Mouse (Mus musculus) CH12.LX (cell line): ENCODE measurements around the gene Rtkn2. TPM values are rescaled to one million over a fixed set of nuclear protein-coding genes. Genes with fewer than 3 reads are reported as not detected.

Experiments
- DNase-seq: peaks from one replicate; pipeline ENCODE4 v3.0.0-alpha.2; 2013; ENCODE audit errors: extremely low read depth
- H3K27ac ChIP-seq: 2 replicates; pipeline ENCODE4 v1.5.1; 2012; ENCODE audit warnings: low read depth, mild to moderate bottlenecking, control low read depth, moderate library complexity; ENCODE audit not compliant: insufficient read depth
- H3K27me3 ChIP-seq: replicated peaks from 2 replicates; pipeline ENCODE3; 2012; ENCODE audit warnings: inconsistent platforms
- H3K36me3 ChIP-seq, 2 experiments: replicated peaks in 1 of 2; 2 replicates each; pipeline versions ENCODE3 to v1.6.1; 2012; ENCODE audit warnings: inconsistent platforms in 1 of 2, low read length in 1 of 2, mild to moderate bottlenecking in 1 of 2, mixed read lengths in 1 of 2, moderate library complexity in 1 of 2; ENCODE audit not compliant: control insufficient read depth in 1 of 2, insufficient read depth in 1 of 2
- H3K4me1 ChIP-seq, 2 experiments: 2 replicates each; pipeline ENCODE4 v1.6.1; 2012; ENCODE audit warnings: inconsistent platforms in 1 of 2, moderate library complexity in 1 of 2; ENCODE audit not compliant: insufficient read depth in 2 of 2, control insufficient read depth in 1 of 2
- H3K4me2 ChIP-seq: 2 replicates; pipeline ENCODE4 v1.6.1; 2012; ENCODE audit warnings: low read depth, mild to moderate bottlenecking, control low read depth; ENCODE audit not compliant: poor library complexity, insufficient read depth, severe bottlenecking
- H3K4me3 ChIP-seq, 3 experiments: fragments of 150-350 bp in 1 of 3; sonication (generic) in 1 of 3; replicated peaks in 1 of 3; 2 replicates each; pipeline versions ENCODE3 to v1.5.1; 2011 to 2012; ENCODE audit warnings: low read depth in 2 of 3, low read length in 2 of 3, mild to moderate bottlenecking in 2 of 3, moderate library complexity in 2 of 3, control low read depth in 1 of 3, improper control_type of control experiment in 1 of 3, inconsistent platforms in 1 of 3, mixed read lengths in 1 of 3; ENCODE audit not compliant: poor library complexity in 1 of 3
- H3K79me2 ChIP-seq: replicated peaks from 2 replicates; pipeline ENCODE4 v1.6.1; 2012; ENCODE audit warnings: mild to moderate bottlenecking, moderate library complexity; ENCODE audit not compliant: control insufficient read depth, poor library complexity, insufficient read depth, severe bottlenecking; ENCODE audit errors: extremely low read depth
- H3K9ac ChIP-seq: 2 replicates; pipeline ENCODE4 v1.6.1; 2012; ENCODE audit warnings: low read depth, mild to moderate bottlenecking, control low read depth, moderate library complexity; ENCODE audit not compliant: insufficient read depth
- H3K9me3 ChIP-seq: replicated peaks from 2 replicates; pipeline ENCODE3; 2012; ENCODE audit warnings: low read length, inconsistent platforms, mixed read lengths
- BHLHE40 ChIP-seq: IDR thresholded peaks from 2 replicates; pipeline ENCODE4 v1.6.1; 2011; ENCODE audit warnings: mild to moderate bottlenecking, low read depth, low read length, improper control_type of control experiment
- CHD2 ChIP-seq: IDR thresholded peaks from 2 replicates; pipeline ENCODE4 v1.6.1; 2011; ENCODE audit warnings: low read length, improper control_type of control experiment
- CTCF ChIP-seq, 2 experiments: IDR thresholded peaks in 1 of 2; conservative IDR thresholded peaks in 1 of 2; 2 replicates each; pipeline ENCODE4 v1.5.1; 2011 to 2012; ENCODE audit warnings: low read depth in 2 of 2, low read length in 2 of 2, improper control_type of control experiment in 1 of 2, inconsistent platforms in 1 of 2, mild to moderate bottlenecking in 1 of 2, moderate library complexity in 1 of 2
- ELF1 ChIP-seq: IDR thresholded peaks from 2 replicates; pipeline ENCODE4 v1.6.1; 2014; ENCODE audit warnings: low read depth, mild to moderate bottlenecking, inconsistent platforms, low read length, improper control_type of control experiment
- EP300 ChIP-seq: IDR thresholded peaks from 2 replicates; pipeline ENCODE4 v1.6.1; 2011; ENCODE audit warnings: low read length, improper control_type of control experiment
- GABPA ChIP-seq: IDR thresholded peaks from 2 replicates; pipeline ENCODE4 v1.6.1; 2012; ENCODE audit warnings: low read depth, low read length, improper control_type of control experiment, inconsistent platforms; ENCODE audit not compliant: insufficient replicate concordance
- IRF4 ChIP-seq: IDR thresholded peaks from 2 replicates; pipeline ENCODE4 v1.6.1; 2014; ENCODE audit warnings: low read depth, mild to moderate bottlenecking, inconsistent platforms, low read length, improper control_type of control experiment
- JUN ChIP-seq: IDR thresholded peaks from 2 replicates; pipeline ENCODE4 v1.6.1; 2011; ENCODE audit warnings: low read depth, mild to moderate bottlenecking, low read length, improper control_type of control experiment, moderate library complexity; ENCODE audit not compliant: insufficient read depth
- KAT2A ChIP-seq: IDR thresholded peaks from 2 replicates; pipeline ENCODE4 v1.6.1; 2012; ENCODE audit warnings: low read length, improper control_type of control experiment, inconsistent platforms; ENCODE audit not compliant: insufficient replicate concordance
- MAFK ChIP-seq: IDR thresholded peaks from 2 replicates; pipeline ENCODE4 v1.6.1; 2011; ENCODE audit warnings: low read length, improper control_type of control experiment; ENCODE audit not compliant: insufficient replicate concordance
- MAX ChIP-seq: IDR thresholded peaks from 2 replicates; pipeline ENCODE4 v1.6.1; 2011; ENCODE audit warnings: low read length, improper control_type of control experiment
- MAZ ChIP-seq: IDR thresholded peaks from 2 replicates; pipeline ENCODE4 v1.6.1; 2012; ENCODE audit warnings: low read depth, mild to moderate bottlenecking, inconsistent platforms, low read length, improper control_type of control experiment, moderate library complexity
- MEF2A ChIP-seq: IDR thresholded peaks from 2 replicates; pipeline ENCODE4 v1.6.1; 2014; ENCODE audit warnings: low read depth, mild to moderate bottlenecking, inconsistent platforms, low read length, improper control_type of control experiment, borderline replicate concordance
- MXI1 ChIP-seq: IDR thresholded peaks from 2 replicates; pipeline ENCODE4 v1.6.1; 2011; ENCODE audit warnings: mild to moderate bottlenecking, low read depth, low read length, improper control_type of control experiment
- MYC ChIP-seq: IDR thresholded peaks from 2 replicates; pipeline ENCODE4 v1.6.1; 2011; ENCODE audit warnings: low read depth, mild to moderate bottlenecking, improper control_type of control experiment, low read length
- NELFE ChIP-seq: IDR thresholded peaks from 2 replicates; pipeline ENCODE4 v1.6.1; 2011; ENCODE audit warnings: low read depth, low read length, improper control_type of control experiment
- NRF1 ChIP-seq: IDR thresholded peaks from 2 replicates; pipeline ENCODE4 v1.6.1; 2014; ENCODE audit warnings: low read depth, mild to moderate bottlenecking, inconsistent platforms, low read length, improper control_type of control experiment, moderate library complexity
- PAX5 ChIP-seq: IDR thresholded peaks from 2 replicates; pipeline ENCODE4 v1.6.1; 2012; ENCODE audit warnings: low read length, inconsistent platforms, mixed read lengths
- POLR2A ChIP-seq: IDR thresholded peaks from 2 replicates; pipeline ENCODE4 v1.6.1; 2011; ENCODE audit warnings: low read depth, mild to moderate bottlenecking, improper control_type of control experiment, low read length
- POLR2AphosphoS2 ChIP-seq: IDR thresholded peaks from 2 replicates; pipeline ENCODE4 v1.6.1; 2011; ENCODE audit warnings: low read depth, low read length, improper control_type of control experiment
- RAD21 ChIP-seq: IDR thresholded peaks from 2 replicates; pipeline ENCODE4 v1.6.1; 2011; ENCODE audit warnings: low read depth, mild to moderate bottlenecking, low read length, improper control_type of control experiment, moderate library complexity
- SIN3A ChIP-seq: IDR thresholded peaks from 2 replicates; pipeline ENCODE4 v1.6.1; 2012; ENCODE audit warnings: low read length, improper control_type of control experiment, inconsistent platforms
- TBP ChIP-seq: conservative IDR thresholded peaks from 2 replicates; pipeline ENCODE4 v1.6.1; 2011; ENCODE audit warnings: low read depth, low read length, improper control_type of control experiment
- TCF12 ChIP-seq: IDR thresholded peaks from 2 replicates; pipeline ENCODE4 v1.6.1; 2014; ENCODE audit warnings: low read depth, mild to moderate bottlenecking, inconsistent platforms, low read length, improper control_type of control experiment
- ZMIZ1 ChIP-seq: IDR thresholded peaks from 2 replicates; pipeline ENCODE4 v1.6.1; 2012; ENCODE audit warnings: low read depth, mild to moderate bottlenecking, inconsistent platforms, low read length, improper control_type of control experiment
- ZNF384 ChIP-seq: IDR thresholded peaks from 2 replicates; pipeline ENCODE4 v1.6.1; 2012; ENCODE audit warnings: low read depth, low read length, improper control_type of control experiment, inconsistent platforms
- dilution Hi-C: fragments of 300-500 bp; cut with MboI; formaldehyde crosslinking; loops from 2 replicates; pipeline ENCODE4 v1.14.3; 2020; ENCODE audit warnings: low sequenced_read_pairs; ENCODE audit not compliant: extremely low pct_unique_long_range_greater_than_20kb, extremely low pct_ligation_motif_present
- in situ Hi-C: fragments of 300-500 bp; cut with MboI; formaldehyde crosslinking; loops from 3 replicates; pipeline ENCODE4 v1.14.3; 2019; ENCODE audit warnings: low sequenced_read_pairs, low pct_ligation_motif_present, low pct_unique_long_range_greater_than_20kb, mixed read lengths
- polyA plus RNA-seq: library from polyadenylated mRNA; unstranded; fragments of >175 nt; gene quantifications from 2 replicates; pipeline ENCODE4 v1.2.1, GENCODE M21; 2012; ENCODE audit warnings: low read depth; ENCODE audit not compliant: insufficient read length
- total RNA-seq, 2 experiments: library from RNA; depleted of rRNA; stranded (reverse); fragments of 300-350 nt in 1 of 2; fragments of >200 nt in 1 of 2; gene quantifications; 2 replicates each; pipeline ENCODE4 v1.2.3; 2012 to 2014

Rtkn2 gene
- total and polyA plus RNA-seq, 3 experiments, result 0.59 to 0.93 (median 0.59) TPM

- H3K4me1 ChIP-seq, result peaks cover 0 to 13% of the 10 kb centered on the region in 2 experiments; a peak in 2 of 4 replicates
- H3K36me3 ChIP-seq, result no peaks in the 10 kb centered on the region
- no peaks in the 10 kb centered on the region for H3K9me3 ChIP-seq
- H3K27me3 ChIP-seq, result no peaks in the 10 kb centered on the region
- in situ Hi-C loops, result loop anchor here (5.0 to 25.0 kb wide), 2 partner anchors 148 to 662 kb away; no protein-coding TSS in a partner anchor
- DNase-seq, result no peak
- no peak overlapping the region for H3K9ac ChIP-seq
- dilution Hi-C loops, result no loop called here
- H3K4me2 ChIP-seq, result no peak overlapping the region
- no peak overlapping the region for H3K4me3 ChIP-seq
- H3K79me2 ChIP-seq, result no peaks in the 10 kb centered on the region
- TF ChIP-seq MAFK, result peak; percentile 69; the same call in 1 of the 2 replicates
- TF ChIP-seq PAX5, result no peak
- no peak for TF ChIP-seq ZNF384
- TF ChIP-seq BHLHE40, result no peak
- TF ChIP-seq MYC, result no peak
- H3K27ac ChIP-seq, result no peak overlapping the region
Measured at GRCm38 (mm10) chr10:67999170-67999569, 19.8 kb downstream of the Rtkn2 start.

GRCm38 (mm10) chr10:68001456-68001855 is 22.1 kb downstream of the Rtkn2 start:
- no peak for DNase-seq
- in situ Hi-C loops, result no loop called here
- Histone ChIP-seq H3K9ac (no peak overlapping the region), H3K27ac (no peak overlapping the region), H3K27me3 (no peaks in the 10 kb centered on the region), H3K9me3 (no peaks in the 10 kb centered on the region), H3K4me1 (peaks cover 0 to 13% of the 10 kb centered on the region in 2 experiments; a peak in 2 of 4 replicates), H3K4me2 (no peak overlapping the region), H3K36me3 (no peaks in the 10 kb centered on the region), H3K79me2 (no peaks in the 10 kb centered on the region), H3K4me3 (no peak overlapping the region)
- dilution Hi-C loops, result no loop called here
- TF ChIP-seq SIN3A (no peak), CHD2 (no peak), BHLHE40 (no peak), CTCF (conservative IDR thresholded peaks at IDR 0.05 in 1 of 2, IDR thresholded peaks at IDR 0.05 in 1 of 2; ENCODE audit: low read depth in 2 of 2, low read length in 2 of 2) (peak; percentile 29 to 32; a peak in 3 of 4 replicates)

- Histone ChIP-seq H3K79me2 (no peaks in the 10 kb centered on the region), H3K9me3 (no peaks in the 10 kb centered on the region), H3K9ac (no peak overlapping the region), H3K36me3 (no peaks in the 10 kb centered on the region), H3K27ac (no peak overlapping the region), H3K4me1 (peaks cover 0 to 3% of the 10 kb centered on the region in 2 experiments; a peak in 1 of 4 replicates), H3K27me3 (no peaks in the 10 kb centered on the region), H3K4me2 (no peak overlapping the region), H3K4me3 (no peak overlapping the region)
- no peak for DNase-seq
- dilution Hi-C loops, result no loop called here
- in situ Hi-C loops, result no loop called here
- no peak for TF ChIP-seq EP300
- TF ChIP-seq MAX, result no peak
- TF ChIP-seq JUN, result no peak
- TF ChIP-seq NELFE, result no peak
- no peak for TF ChIP-seq ELF1
- no peak for TF ChIP-seq GABPA
- TF ChIP-seq MXI1, result no peak
- no peak for TF ChIP-seq MEF2A
- no peak for TF ChIP-seq IRF4
- no peak for TF ChIP-seq POLR2AphosphoS2
- no peak for TF ChIP-seq CTCF (conservative IDR thresholded peaks at IDR 0.05 in 1 of 2, IDR thresholded peaks at IDR 0.05 in 1 of 2; ENCODE audit: low read depth in 2 of 2, low read length in 2 of 2)
- no peak for TF ChIP-seq TCF12
- TF ChIP-seq RAD21, result no peak
- TF ChIP-seq ZMIZ1, result no peak
- no peak for TF ChIP-seq TBP
- TF ChIP-seq KAT2A, result no peak
- TF ChIP-seq POLR2A, result no peak
- no peak for TF ChIP-seq NRF1
- no peak for TF ChIP-seq MAZ
Measured at GRCm38 (mm10) chr10:68003651-68004422, 24.5 kb downstream of the Rtkn2 start.
